Mouse (Mus musculus): ENCODE measurements around the gene Epha3.

- TF ChIP-seq CTCF (IDR thresholded peaks at IDR 0.05; ENCODE audit: low read depth) (no peak), EP300 (IDR thresholded peaks at IDR 0.05; ENCODE audit: low read depth) (no peak)
These were observed 70.2 kb downstream of the Epha3 start for GRCm38 (mm10) chr16:63793805-63794204.

All from liver, postnatal 0 days (tissue).